Mouse (Mus musculus) retina, postnatal 1 day (tissue): ENCODE measurements around the gene Ssxb1.
"Not testable (repeated sequence)": the region's sequence is repeated elsewhere in the genome, so short reads cannot be mapped to it uniquely, and the experiment has no call there.

ENCODE experiments used
- DNase-seq: peaks from one replicate; pipeline ENCODE4 v3.0.0-alpha.2; 2012

Gene Ssxb1

DNA sequence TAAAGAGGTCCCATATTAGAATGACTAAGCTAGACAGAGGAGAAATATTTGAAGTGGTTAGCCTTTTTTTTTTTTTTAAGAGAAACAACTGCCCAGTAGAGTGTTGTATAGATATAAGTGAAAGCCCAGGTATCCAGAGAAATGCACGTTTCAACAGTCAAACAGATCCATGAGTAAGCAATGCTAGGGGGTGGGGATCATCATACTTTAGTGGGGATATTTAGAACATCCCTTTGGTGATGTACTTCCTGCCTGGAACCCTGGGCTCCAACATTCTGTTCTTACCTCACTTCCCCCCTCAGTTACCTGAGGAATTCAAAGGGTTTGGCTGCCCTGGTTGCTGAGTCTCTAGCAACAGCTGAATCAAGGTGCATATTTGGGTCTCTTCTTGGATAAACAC lies at the start of gene Ssxb1:
Gene Ssxb1 (plus strand): TSS at position 301 of the 400 bp plus-strand sequence.
- DNase-seq: not testable (repeated sequence)

DNA sequence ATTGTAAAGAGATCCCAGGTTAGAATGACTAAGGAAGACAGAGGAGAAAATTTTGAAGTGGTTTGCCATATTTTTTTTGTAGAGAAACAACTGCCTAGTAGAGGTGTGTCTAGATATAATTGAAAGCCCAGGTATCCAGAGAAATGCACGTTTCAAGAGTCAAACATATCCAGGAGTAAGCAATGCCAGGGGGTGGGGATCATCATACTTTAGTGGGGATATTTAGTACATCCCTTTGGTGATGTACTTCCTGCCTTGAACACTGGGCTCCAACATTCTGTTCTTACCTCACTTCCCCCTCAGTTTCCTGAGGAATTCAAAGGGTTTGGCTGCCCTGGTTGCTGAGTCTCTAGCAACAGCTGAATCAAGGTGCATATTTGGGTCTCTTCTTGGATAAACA lies 46.4 kb upstream of the Ssxb1 start, which contains the start of gene Ssxb9:
Gene Ssxb9 (plus strand): TSS at position 301 of the 400 bp plus-strand sequence.
- DNase-seq: not testable (repeated sequence)

DNA sequence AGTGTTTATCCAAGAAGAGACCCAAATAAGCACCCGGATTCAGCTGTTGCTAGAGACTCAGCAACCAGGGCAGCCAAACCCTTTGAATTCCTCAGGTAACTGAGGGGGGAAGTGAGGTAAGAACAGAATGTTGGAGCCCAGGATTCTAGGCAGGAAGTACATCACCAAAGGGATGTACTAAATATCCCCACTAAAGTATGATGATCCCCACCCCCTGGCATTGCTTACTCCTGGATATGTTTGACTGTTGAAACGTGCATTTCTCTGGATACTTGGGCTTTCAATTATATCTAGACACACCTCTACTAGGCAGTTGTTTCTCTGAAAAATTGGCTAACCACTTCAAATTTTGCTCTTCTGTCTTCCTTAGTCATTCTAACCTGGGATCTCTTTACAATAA lies 48.5 kb downstream of the Ssxb1 start, which contains the start of gene Ssxb2:
Gene Ssxb2 (minus strand): TSS at position 101 of the 400 bp plus-strand sequence.
- not testable (repeated sequence) for DNase-seq
